Mouse (Mus musculus) bone marrow, adult 2 months (tissue): ENCODE results near the gene Uaca. TPM values are rescaled to one million over a fixed set of nuclear protein-coding genes. Genes with fewer than 3 reads are reported as not detected.

Experiments
- H3K27ac ChIP-seq: fragments of 200-500 bp; 2 replicates; pipeline ENCODE4 v1.5.1; 2012; ENCODE audit warnings: low read depth, mild to moderate bottlenecking, control low read depth, inconsistent platforms, low read length; ENCODE audit not compliant: control insufficient read depth, poor library complexity, insufficient read depth
- H3K4me1 ChIP-seq: fragments of 200-500 bp; 2 replicates; pipeline ENCODE4 v1.6.1; 2011; ENCODE audit warnings: low read length; ENCODE audit not compliant: control insufficient read depth, insufficient read depth
- H3K4me3 ChIP-seq: fragments of 200-500 bp; replicated peaks from 2 replicates; pipeline ENCODE3; 2011; ENCODE audit warnings: mild to moderate bottlenecking, low read depth, low read length, control low read depth; ENCODE audit not compliant: control insufficient read depth
- CTCF ChIP-seq: fragments of 200-500 bp; IDR thresholded peaks from 2 replicates; pipeline ENCODE4 v1.5.1; 2011; ENCODE audit warnings: low read length, control low read depth; ENCODE audit not compliant: control insufficient read depth, insufficient read depth
- POLR2A ChIP-seq: fragments of 200-500 bp; IDR thresholded peaks from 2 replicates; pipeline ENCODE4 v1.6.1; 2011; ENCODE audit warnings: low read depth, mild to moderate bottlenecking, control low read depth, low read length, borderline replicate concordance; ENCODE audit not compliant: control insufficient read depth
- WGBS: fragments of 180-500 bp; shearing (Covaris S2); methylation state at CpG from one replicate; pipeline ENCODE4 v1.1.7; 2018; 5-methylcytosine and 5-hydroxymethylcytosine counted together
- polyA plus RNA-seq: library from polyadenylated mRNA; stranded (reverse); fragments of >200 nt; gene quantifications from 2 replicates; pipeline ENCODE4 v1.2.4, GENCODE M21; 2011; ENCODE audit warnings: low replicate concordance; ENCODE audit not compliant: missing spikeins, insufficient read depth, insufficient read length

Uaca gene
- polyA plus RNA-seq, 1 experiment = 3.8 TPM

GRCm38 (mm10) chr9:60837078-60837448 is 42.7 kb downstream of the Uaca start:
- Histone ChIP-seq H3K4me3 (no peak overlapping the region), H3K4me1 (no peaks in the 10 kb centered on the region; the same call in 1 of the 2 replicates), H3K27ac (no peak overlapping the region)
- WGBS = 42% methylated on average over 4 of the region's 4 CpGs
- no peak for TF ChIP-seq CTCF
- TF ChIP-seq POLR2A = no peak

- no peak for TF ChIP-seq CTCF
- TF ChIP-seq POLR2A = no peak
- H3K4me3 ChIP-seq = no peak overlapping the region
- no peak overlapping the region for H3K27ac ChIP-seq
- H3K4me1 ChIP-seq = no peaks in the 10 kb centered on the region; the same call in 1 of the 2 replicates
- WGBS = 21% methylated on average over 20 of the region's 20 CpGs
These were observed 43.3 kb downstream of the Uaca start for GRCm38 (mm10) chr9:60837449-60838141.

- no peak overlapping the region for H3K4me3 ChIP-seq
These were observed 44.1 kb downstream of the Uaca start for GRCm38 (mm10) chr9:60838331-60838872.

DNA sequence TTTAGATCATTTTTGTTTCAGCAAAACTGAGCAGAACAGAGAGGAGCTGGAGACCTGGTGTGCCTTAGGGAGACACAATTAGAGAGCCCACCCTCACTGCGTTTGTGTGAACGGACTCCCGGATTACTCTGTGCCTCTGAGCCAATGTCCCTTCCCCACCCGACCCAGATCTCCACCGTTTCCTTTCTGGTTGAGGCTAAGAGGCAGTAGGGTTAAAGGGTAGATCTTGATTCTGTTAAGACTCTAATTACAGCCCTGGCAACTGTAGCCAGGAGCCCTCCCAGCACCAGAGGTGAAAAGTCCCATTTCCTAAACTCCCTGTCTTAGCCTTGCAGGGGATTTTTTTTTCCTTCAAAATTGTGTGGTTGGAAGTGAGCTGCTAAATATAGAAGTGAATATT is 47.1 kb downstream of the Uaca start:
- H3K4me3 ChIP-seq = no peak overlapping the region
- no peaks in the 10 kb centered on the region; the same call in 1 of the 2 replicates for H3K4me1 ChIP-seq
- TF ChIP-seq POLR2A (no peak), CTCF (no peak)
- 68% methylated on average over 5 of the region's 5 CpGs for WGBS
- H3K27ac ChIP-seq = no peak overlapping the region

More at GRCm38 (mm10) chr9:60838331-60838872, 44.1 kb downstream of the Uaca start:
- 55% methylated on average over 9 of the region's 9 CpGs for whole genome bisulfite sequencing
- TF ChIP-seq CTCF (no peak), POLR2A (no peak)
- H3K27ac ChIP-seq = no peak overlapping the region
- no peaks in the 10 kb centered on the region; the same call in 1 of the 2 replicates for H3K4me1 ChIP-seq

DNA sequence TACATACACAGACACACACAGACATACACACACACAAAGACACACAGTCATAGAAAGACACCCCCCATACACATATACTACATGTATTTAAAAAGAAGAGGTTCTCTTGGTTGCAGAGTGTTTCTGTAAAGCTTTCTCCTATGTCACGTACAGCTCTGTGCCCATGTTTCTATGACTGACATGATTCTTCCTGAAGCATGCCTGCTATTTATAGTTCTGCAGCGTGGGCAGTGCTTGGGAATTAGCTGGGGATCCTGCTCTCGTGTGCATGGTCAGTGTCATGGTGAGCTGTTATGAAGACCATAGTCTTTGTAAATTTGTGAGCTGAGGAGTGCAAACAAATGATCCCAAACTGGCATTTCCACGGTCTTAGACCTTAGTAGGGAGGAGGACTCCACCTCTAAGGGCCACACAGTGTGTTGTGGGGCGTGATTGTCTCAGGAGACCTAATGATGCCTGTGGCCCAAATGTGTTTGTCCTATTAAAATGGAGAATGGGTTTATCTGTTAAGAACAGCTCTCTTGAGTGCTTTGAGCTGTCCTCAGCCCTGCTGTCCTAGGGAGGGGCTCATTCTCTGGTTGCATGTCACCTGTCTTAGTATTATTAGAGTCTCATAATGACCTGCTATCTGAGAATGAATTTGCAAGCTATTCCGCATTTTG is 49.2 kb downstream of the Uaca start:
- TF ChIP-seq POLR2A (no peak), CTCF (no peak)
- Histone ChIP-seq H3K4me1 (no peaks in the 10 kb centered on the region), H3K27ac (no peak overlapping the region), H3K4me3 (no peak overlapping the region)
- whole genome bisulfite sequencing = 79% methylated on average over 6 of the region's 6 CpGs

DNA sequence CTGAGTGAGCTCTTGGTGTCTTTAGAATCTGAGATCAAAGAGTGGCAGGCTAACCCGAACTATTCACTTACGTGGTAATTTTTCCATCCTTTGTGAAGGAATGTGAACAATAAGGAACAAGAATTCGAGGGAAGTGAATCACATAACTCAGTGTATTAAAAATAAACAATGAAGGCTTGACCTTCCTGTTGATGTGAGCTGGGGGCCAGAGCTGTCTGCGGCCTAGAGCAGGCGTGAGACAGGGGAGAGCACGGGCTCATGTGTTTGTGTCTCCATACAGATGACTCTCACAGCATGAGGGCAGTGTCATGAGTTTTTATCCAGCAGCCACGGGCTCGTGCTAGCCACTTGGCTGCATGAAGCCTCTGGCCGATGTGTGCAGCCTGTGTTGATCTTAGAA is 54.4 kb downstream of the Uaca start:
- no peak overlapping the region for H3K4me3 ChIP-seq
- H3K27ac ChIP-seq = no peak overlapping the region
- no peaks in the 10 kb centered on the region; the same call in 1 of the 2 replicates for H3K4me1 ChIP-seq
- 79% methylated on average over 9 of the region's 9 CpGs for WGBS
- TF ChIP-seq CTCF = no peak
- no peak for TF ChIP-seq POLR2A

DNA sequence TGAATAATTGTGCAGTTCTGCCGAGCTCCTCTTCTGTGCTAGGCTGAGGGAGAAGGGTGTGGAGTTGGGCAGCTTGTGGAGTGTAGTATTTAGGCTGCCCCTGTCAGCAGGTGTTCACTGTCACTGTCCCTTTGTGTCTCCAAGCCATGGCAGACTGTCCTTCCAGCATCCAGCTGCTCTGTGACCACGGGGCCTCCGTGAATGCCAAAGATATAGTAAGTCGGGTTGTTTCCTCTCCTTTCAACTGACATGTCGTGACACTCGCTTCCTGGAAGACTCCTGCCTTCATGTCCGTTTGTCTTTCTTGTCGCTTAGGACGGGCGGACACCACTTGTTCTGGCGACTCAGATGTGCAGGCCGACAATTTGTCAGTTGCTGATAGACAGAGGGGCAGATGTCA is 55.6 kb downstream of the Uaca start:
- H3K4me1 ChIP-seq = no peaks in the 10 kb centered on the region; the same call in 1 of the 2 replicates
- H3K4me3 ChIP-seq = no peak overlapping the region
- 76% methylated on average over 12 of the region's 12 CpGs for WGBS
- H3K27ac ChIP-seq = no peak overlapping the region
- TF ChIP-seq POLR2A = no peak
- TF ChIP-seq CTCF = no peak

GRCm38 (mm10) chr9:60854196-60854595 is 59.9 kb downstream of the Uaca start:
- WGBS = 78% methylated on average over 11 of the region's 11 CpGs
- H3K4me1 ChIP-seq = no peaks in the 10 kb centered on the region; the same call in 1 of the 2 replicates
- H3K4me3 ChIP-seq = no peak overlapping the region
- H3K27ac ChIP-seq = no peak overlapping the region
- TF ChIP-seq POLR2A (no peak), CTCF (no peak)
